Mouse (Mus musculus) brain, adult 10 weeks (tissue): ENCODE measurements around the gene Ucp2. TPM values are rescaled to one million over a fixed set of nuclear protein-coding genes. Genes with fewer than 3 reads are reported as not detected.

Source experiments
- polyA plus RNA-seq: library from polyadenylated mRNA; stranded (reverse); fragments of 350-450 nt; fragmentation: Illumina TruSeq; extraction: RNeasy Lipid Tissue Mini Kit (QIAGEN cat#74804); gene quantifications from one replicate; pipeline ENCODE4 v1.2.3, GENCODE M21; 2015; ENCODE audit warnings: low read depth, low replicate concordance

The Ucp2 gene
- polyA plus RNA-seq, result 30.0 TPM

GRCm38 (mm10) chr7:100493117-100493483, at the start of gene Ucp2:
TSS of gene Ucp2 (plus strand) at chr7:100493337.

GRCm38 (mm10) chr7:100472777-100473176, 20.4 kb upstream of the Ucp2 start, which contains the start of gene Ucp3:
TSS of gene Ucp3 (plus strand) at chr7:100472990.

GRCm38 (mm10) chr7:100514573-100514972, 21.4 kb downstream of the Ucp2 start, which contains the start of gene Dnajb13:
TSS of gene Dnajb13 (minus strand) at chr7:100514960.

GRCm38 (mm10) chr7:100536804-100537518, 43.8 kb downstream of the Ucp2 start, which contains the start of gene Coa4:
TSS of gene Coa4 (plus strand) at chr7:100537071.

Other genes with a start within 250 kb of the Ucp2 start
- gene P4ha3, start 207.8 kb upstream of the Ucp2 start, polyA plus RNA-seq, result 4.4 TPM
- 20.0 TPM for gene C2cd3, start 121.1 kb upstream of the Ucp2 start, polyA plus RNA-seq
- gene Ppme1, start 121.0 kb upstream of the Ucp2 start, polyA plus RNA-seq, result 185 TPM
- 4.0 TPM for gene Ucp3, start 20.3 kb upstream of the Ucp2 start, polyA plus RNA-seq
- gene Dnajb13, start 21.6 kb downstream of the Ucp2 start, polyA plus RNA-seq, result 0.82 TPM
- 14.2 TPM for gene Coa4, start 43.7 kb downstream of the Ucp2 start, polyA plus RNA-seq
- gene Rab6a, start 114.1 kb downstream of the Ucp2 start, polyA plus RNA-seq, result 497 TPM
- gene Mrpl48, start 115.0 kb downstream of the Ucp2 start, polyA plus RNA-seq, result 129 TPM
- gene Plekhb1, start 169.1 kb downstream of the Ucp2 start, polyA plus RNA-seq, result 559 TPM
- 121 TPM for gene Fam168a, start 213.3 kb downstream of the Ucp2 start, polyA plus RNA-seq